Mouse (Mus musculus) hindbrain, embryonic 13.5 days (tissue): ENCODE results near the gene Muc2. TPM values are rescaled to one million over a fixed set of nuclear protein-coding genes. Genes with fewer than 3 reads are reported as not detected.

Source experiments
- ATAC-seq: fragments of 200-750 bp; cut with Nextera tagmentation; 2 replicates; pipeline ENCODE4 v1.8.0; 2017; ENCODE audit warnings: moderate TSS enrichment; ENCODE audit not compliant: low FRiP score
- H3K27ac ChIP-seq: fragments of 300-500 bp; sonication (generic); 2 replicates; pipeline ENCODE4 v1.5.1; 2015; ENCODE audit warnings: inconsistent platforms, mild to moderate bottlenecking, moderate library complexity
- H3K27me3 ChIP-seq: fragments of 300-500 bp; sonication (generic); 2 replicates; pipeline ENCODE4 v1.6.1; 2015; ENCODE audit warnings: mild to moderate bottlenecking, inconsistent platforms
- H3K36me3 ChIP-seq: fragments of 300-500 bp; sonication (generic); 2 replicates; pipeline ENCODE4 v1.6.1; 2015; ENCODE audit warnings: mild to moderate bottlenecking, inconsistent platforms
- H3K4me1 ChIP-seq: fragments of 300-500 bp; sonication (generic); replicated peaks from 2 replicates; pipeline ENCODE4 v1.6.1; 2015; ENCODE audit warnings: inconsistent platforms
- H3K4me2 ChIP-seq: fragments of 300-500 bp; sonication (generic); 2 replicates; pipeline ENCODE4 v1.6.1; 2015; ENCODE audit warnings: inconsistent platforms, mild to moderate bottlenecking, moderate library complexity
- H3K4me3 ChIP-seq: fragments of 300-500 bp; sonication (generic); 2 replicates; pipeline ENCODE4 v1.5.1; 2015; ENCODE audit warnings: mild to moderate bottlenecking, inconsistent platforms
- H3K9ac ChIP-seq: fragments of 300-500 bp; sonication (generic); 2 replicates; pipeline ENCODE4 v1.6.1; 2015; ENCODE audit warnings: mild to moderate bottlenecking, inconsistent platforms
- H3K9me3 ChIP-seq: fragments of 300-500 bp; sonication (generic); 2 replicates; pipeline ENCODE4 v1.6.1; 2016; ENCODE audit warnings: inconsistent platforms
- WGBS: fragments of 180-500 bp; shearing (Covaris S2); methylation state at CpG from one replicate; pipeline ENCODE4 v1.1.7; 2015; 5-methylcytosine and 5-hydroxymethylcytosine counted together
- polyA plus RNA-seq: library from polyadenylated mRNA; unstranded; fragments of >200 nt; fragmentation: Nextera tagmentation; extraction: Ambion mirVana; gene quantifications from 2 replicates; pipeline ENCODE4 v1.2.1, GENCODE M21; 2015

Muc2 gene
- polyA plus RNA-seq, 1 experiment from 2014 or later: 0.14 TPM

GRCm38 (mm10) chr7:141772058-141772557, 82.0 kb downstream of the Muc2 start:
- 64% methylated on average over 1 of the region's 1 CpGs for WGBS
- no peak overlapping the region for H3K4me3 ChIP-seq
- no peaks in the 10 kb centered on the region for H3K36me3 ChIP-seq
- H3K4me1 ChIP-seq: peaks cover 19% of the 10 kb centered on the region
- H3K4me2 ChIP-seq: no peak overlapping the region
- no peak for ATAC-seq
- H3K9me3 ChIP-seq: 0 out of 2 replicates have a peak, but pooled peaks cover 5% of the 10 kb centered on the region
- no peak overlapping the region for H3K9ac ChIP-seq
- no peaks in the 10 kb centered on the region for H3K27me3 ChIP-seq
- H3K27ac ChIP-seq: no peak overlapping the region

GRCm38 (mm10) chr7:141774855-141775254, 84.7 kb downstream of the Muc2 start:
- no peak overlapping the region for H3K9ac ChIP-seq
- H3K27me3 ChIP-seq: no peaks in the 10 kb centered on the region
- H3K36me3 ChIP-seq: no peaks in the 10 kb centered on the region
- WGBS: 92% methylated on average over 2 of the region's 2 CpGs
- no peak overlapping the region for H3K4me2 ChIP-seq
- H3K27ac ChIP-seq: no peak overlapping the region
- no peak overlapping the region for H3K4me3 ChIP-seq
- no peak for ATAC-seq
- peaks cover 19% of the 10 kb centered on the region for H3K4me1 ChIP-seq
- H3K9me3 ChIP-seq: 0 out of 2 replicates have a peak, but pooled peaks cover 5% of the 10 kb centered on the region

- WGBS: 92% methylated on average over 5 of the region's 5 CpGs
- no peak for ATAC-seq
These were observed 86.1 kb downstream of the Muc2 start for GRCm38 (mm10) chr7:141776199-141776598.

GRCm38 (mm10) chr7:141788677-141789452, 98.7 kb downstream of the Muc2 start, which contains the start of gene Muc5ac:
Muc5ac (plus strand) TSS chr7:141788972.
- H3K36me3 ChIP-seq: no peaks in the 10 kb centered on the region
- H3K4me1 ChIP-seq: no peaks in the 10 kb centered on the region
- no peaks in the 10 kb centered on the region for H3K27me3 ChIP-seq
- H3K9ac ChIP-seq: no peak within 1 kb of the TSS
- no peak within 1 kb of the TSS for H3K4me2 ChIP-seq
- H3K27ac ChIP-seq: no peak within 1 kb of the TSS
- no peak within 1 kb of the TSS for H3K4me3 ChIP-seq
- no peak for ATAC-seq
- WGBS: 88% methylated on average over 6 of the region's 6 CpGs
- no peaks in the 10 kb centered on the region for H3K9me3 ChIP-seq

More at GRCm38 (mm10) chr7:141776199-141776598, 86.1 kb downstream of the Muc2 start:
- Histone ChIP-seq H3K27me3 (no peaks in the 10 kb centered on the region), H3K4me2 (no peak overlapping the region), H3K27ac (no peak overlapping the region), H3K4me3 (no peak overlapping the region), H3K9me3 (0 out of 2 replicates have a peak, but pooled peaks cover 5% of the 10 kb centered on the region), H3K36me3 (no peaks in the 10 kb centered on the region), H3K4me1 (peaks cover 17% of the 10 kb centered on the region), H3K9ac (no peak overlapping the region)

- H3K4me1 ChIP-seq: no peaks in the 10 kb centered on the region
- H3K9ac ChIP-seq: no peak overlapping the region
- no peaks in the 10 kb centered on the region; the same call in 1 of the 2 replicates for H3K9me3 ChIP-seq
- ATAC-seq: no peak
- WGBS: 97% methylated on average over 1 of the region's 1 CpGs
- H3K27me3 ChIP-seq: no peaks in the 10 kb centered on the region
- H3K4me2 ChIP-seq: no peak overlapping the region
- H3K27ac ChIP-seq: no peak overlapping the region
- H3K4me3 ChIP-seq: no peak overlapping the region
- H3K36me3 ChIP-seq: no peaks in the 10 kb centered on the region
These were observed 104.1 kb downstream of the Muc2 start for GRCm38 (mm10) chr7:141794251-141794650.

GRCm38 (mm10) chr7:141803206-141803605, 113.1 kb downstream of the Muc2 start:
- no peak overlapping the region for H3K27ac ChIP-seq
- H3K4me2 ChIP-seq: no peak overlapping the region
- H3K4me1 ChIP-seq: no peaks in the 10 kb centered on the region
- no peak overlapping the region for H3K4me3 ChIP-seq
- H3K36me3 ChIP-seq: no peaks in the 10 kb centered on the region
- no peak for ATAC-seq
- no peaks in the 10 kb centered on the region for H3K27me3 ChIP-seq
- 95% methylated on average over 7 of the region's 7 CpGs for WGBS
- H3K9ac ChIP-seq: no peak overlapping the region
- H3K9me3 ChIP-seq: no peaks in the 10 kb centered on the region

Other genes with a start within 250 kb of the Muc2 start
- gene Pidd1, start 246.3 kb upstream of the Muc2 start, polyA plus RNA-seq: 4.9 and 5.7 TPM in 2 replicates
- gene Rplp2, start 243.0 kb upstream of the Muc2 start, polyA plus RNA-seq: 771 and 809 TPM in 2 replicates
- gene Pnpla2, start 235.1 kb upstream of the Muc2 start, polyA plus RNA-seq: 18.7 TPM in 2 replicates
- 6.9 and 7.2 TPM in 2 replicates for gene Cracr2b, start 229.2 kb upstream of the Muc2 start, polyA plus RNA-seq
- 18.4 and 19.3 TPM in 2 replicates for gene Cd151, start 222.9 kb upstream of the Muc2 start, polyA plus RNA-seq
- 86.5 and 88.1 TPM in 2 replicates for gene Polr2l, start 215.2 kb upstream of the Muc2 start, polyA plus RNA-seq
- gene Tspan4, start 215.1 kb upstream of the Muc2 start, polyA plus RNA-seq: 34.1 and 35.5 TPM in 2 replicates
- gene Chid1, start 150.5 kb upstream of the Muc2 start, polyA plus RNA-seq: 36.6 and 45.5 TPM in 2 replicates
- 105 and 111 TPM in 2 replicates for gene Ap2a2, start 128.2 kb upstream of the Muc2 start, polyA plus RNA-seq
- gene Muc6, start 35.0 kb upstream of the Muc2 start, polyA plus RNA-seq: 0.21 and 0.23 TPM in 2 replicates
- gene Muc5ac, start 98.6 kb downstream of the Muc2 start, polyA plus RNA-seq: not detected in 2 replicates
- gene Muc5b, start 148.7 kb downstream of the Muc2 start, polyA plus RNA-seq: 0.04 and 0.05 TPM in 2 replicates
- gene Tollip, start 228.2 kb downstream of the Muc2 start, polyA plus RNA-seq: 70.1 and 72.9 TPM in 2 replicates